Mouse (Mus musculus) cerebellum, adult 11 months (tissue): ENCODE results near the gene Ube2e3.

Experiments used
- DNase-seq: peaks from one replicate; pipeline ENCODE4 v3.0.0; 2022

The Ube2e3 gene

DNA sequence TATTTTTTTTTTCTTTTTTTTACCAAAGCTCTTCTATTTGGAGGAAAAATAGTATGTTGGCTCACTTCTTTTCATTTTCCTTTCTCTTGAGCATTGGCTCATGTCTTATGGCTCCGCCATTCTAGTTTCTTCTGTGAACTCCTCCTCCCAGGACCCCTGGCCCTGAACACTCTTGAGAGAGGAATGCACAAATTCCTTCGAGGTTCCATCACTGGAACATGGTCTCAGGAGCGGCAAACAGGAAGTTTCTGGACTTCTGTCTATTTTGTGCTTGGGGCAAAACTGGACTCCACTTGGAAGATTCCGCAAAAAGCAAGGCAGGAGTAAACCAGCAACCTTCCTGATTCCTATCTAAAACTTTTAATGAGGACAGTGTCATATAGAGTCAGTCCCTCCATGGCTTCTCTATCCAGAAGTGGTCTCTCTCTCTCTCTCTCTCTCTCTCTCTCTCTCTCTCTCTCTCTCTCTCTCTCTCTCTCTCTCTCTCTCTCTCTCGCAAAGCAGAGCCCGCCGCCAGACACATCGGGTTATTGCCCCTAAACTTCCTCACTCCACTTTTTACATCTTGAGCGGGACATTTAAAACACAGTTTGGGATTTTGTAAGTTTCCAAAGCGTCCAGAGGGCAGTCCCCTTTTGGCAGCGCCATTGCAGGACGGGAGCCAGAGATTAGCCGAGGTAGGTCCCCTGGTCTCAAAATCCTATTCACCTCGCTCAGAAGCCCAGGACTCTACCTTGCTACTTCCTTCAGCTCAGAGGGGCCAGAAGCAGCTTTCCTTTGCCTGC lies at the start of gene Ube2e3:
Ube2e3 (plus strand) TSS at position 399 of the 785 bp plus-strand sequence.
- no peak for DNase-seq

DNA sequence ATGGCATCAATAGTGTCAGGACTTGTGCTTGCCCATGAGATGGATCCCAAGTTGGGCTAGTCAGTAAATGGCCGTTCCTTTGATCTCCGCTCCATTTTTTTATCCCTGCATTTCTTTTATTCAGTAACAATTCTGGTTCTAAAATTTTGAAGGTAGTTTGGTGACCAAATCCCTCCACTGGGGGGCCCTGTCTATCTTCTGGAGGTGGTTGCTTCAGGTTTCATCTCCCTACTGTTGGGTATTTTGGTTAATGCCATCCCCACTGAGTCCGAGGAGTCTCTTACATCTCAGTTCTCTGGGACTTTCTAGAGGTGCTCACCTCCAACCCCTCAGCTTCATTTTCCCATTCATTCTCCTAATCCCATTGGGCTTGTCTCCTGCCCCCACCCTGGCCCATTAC lies 38.0 kb upstream of the Ube2e3 start:
- no peak for DNase-seq

DNA sequence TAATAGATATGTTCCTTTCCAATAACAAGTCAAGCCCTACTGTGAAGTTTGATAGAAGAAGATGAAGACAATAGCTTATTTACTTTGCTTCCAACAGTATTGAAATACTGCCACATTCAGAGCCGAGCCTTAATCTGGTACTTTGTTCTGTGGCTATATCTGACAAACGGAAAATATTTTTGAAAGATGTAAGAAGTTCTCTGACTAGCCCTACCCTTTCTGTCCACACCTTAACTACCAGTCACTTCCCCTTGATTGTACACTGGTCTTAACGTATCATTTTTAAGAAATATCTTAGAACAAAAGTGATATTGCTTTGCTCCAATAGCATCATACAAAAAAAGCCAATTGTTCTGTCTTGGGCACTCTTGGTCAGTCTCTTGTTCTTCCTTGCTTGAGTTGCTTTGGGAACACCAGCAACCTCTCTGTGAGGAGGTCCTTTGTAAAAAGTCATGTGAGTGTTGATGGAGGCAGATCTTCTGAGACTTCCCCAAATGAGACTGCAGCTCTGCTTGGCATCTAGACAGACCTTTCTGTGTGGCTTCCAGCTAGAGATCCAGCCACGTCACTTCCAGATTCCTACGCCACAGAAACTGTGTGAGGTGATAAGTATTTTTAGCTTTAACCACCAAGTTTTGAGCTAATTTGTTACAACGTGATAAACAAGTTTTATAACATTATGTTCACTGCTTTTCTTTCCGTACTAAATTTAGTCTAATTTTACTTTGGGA lies 26.3 kb upstream of the Ube2e3 start:
- no peak for DNase-seq

DNA sequence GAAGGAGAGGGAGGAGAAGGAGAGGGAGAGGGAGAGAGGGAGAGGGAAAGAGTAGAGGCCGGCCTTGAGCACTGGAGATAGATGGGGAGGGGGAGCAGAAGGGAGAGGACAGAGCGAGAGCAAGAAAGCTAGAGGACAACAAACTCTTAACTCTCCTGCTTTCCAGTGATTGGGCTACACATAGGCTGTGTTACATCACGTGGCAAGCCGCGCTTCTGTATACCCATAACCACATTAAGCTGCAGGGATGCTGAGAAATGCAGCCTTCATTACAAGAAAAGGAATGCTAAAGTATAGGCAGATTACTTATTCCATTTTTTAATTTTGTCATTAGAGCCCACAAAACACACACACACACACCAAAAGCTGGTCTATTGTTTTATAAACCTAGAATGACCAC lies 23.6 kb upstream of the Ube2e3 start:
- no peak for DNase-seq

DNA sequence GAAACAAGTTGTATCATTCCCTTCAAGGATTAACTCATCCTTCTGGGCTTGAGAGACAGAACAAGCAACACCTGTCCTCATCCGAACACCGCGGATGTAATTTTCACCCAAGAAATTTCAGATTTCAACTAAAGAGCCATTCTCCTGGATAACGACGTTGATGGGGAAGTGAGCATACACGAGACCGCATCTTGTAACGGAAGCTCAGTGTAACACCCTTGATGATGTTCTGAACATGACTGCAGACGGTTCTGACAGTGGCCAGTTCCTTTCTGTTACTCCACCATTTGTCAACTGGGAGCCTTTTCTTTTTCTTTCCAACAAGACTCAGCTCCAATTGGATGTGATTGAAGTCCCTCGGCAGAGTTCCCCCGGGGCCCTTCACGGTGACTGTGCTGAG lies 22.6 kb upstream of the Ube2e3 start:
- DNase-seq = no peak

DNA sequence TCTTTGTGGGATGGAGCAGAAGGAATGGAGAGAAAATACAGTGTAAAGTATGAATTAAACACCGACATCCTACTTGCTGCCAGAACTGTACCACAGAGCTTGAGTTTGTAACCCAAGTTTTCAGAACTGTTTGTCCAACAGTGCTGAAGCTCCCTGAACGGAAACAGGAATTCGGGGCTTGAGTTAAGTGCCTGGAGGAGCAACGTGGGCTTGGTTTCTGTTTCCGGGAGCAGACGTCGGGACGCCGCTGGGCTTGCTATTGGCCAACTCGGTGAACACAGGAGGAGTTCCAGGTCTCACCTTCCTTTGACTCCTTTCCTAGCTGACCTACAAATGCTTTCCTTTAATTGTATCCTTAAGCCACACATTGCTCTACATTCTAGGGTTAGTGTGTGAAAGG lies 22.2 kb upstream of the Ube2e3 start:
- no peak for DNase-seq

DNA sequence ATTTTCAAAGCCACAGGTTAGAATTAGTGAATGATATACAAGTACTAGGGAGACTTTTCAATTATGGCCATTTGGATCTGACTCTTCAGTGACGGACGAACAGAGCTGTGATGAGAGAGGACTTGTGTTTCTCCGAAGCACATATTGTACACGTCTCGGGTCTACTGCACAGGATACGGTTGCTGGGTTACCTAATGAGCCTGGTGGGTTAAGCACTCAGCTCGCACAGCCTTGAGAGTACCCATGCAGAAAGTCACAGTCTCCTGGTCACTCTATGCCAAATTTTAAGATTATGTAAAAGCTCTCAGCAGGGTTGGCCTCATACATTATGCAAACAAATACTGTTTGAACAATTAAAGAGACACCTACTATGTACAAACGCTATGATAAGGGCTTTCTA lies 13.6 kb upstream of the Ube2e3 start:
- DNase-seq = no peak

DNA sequence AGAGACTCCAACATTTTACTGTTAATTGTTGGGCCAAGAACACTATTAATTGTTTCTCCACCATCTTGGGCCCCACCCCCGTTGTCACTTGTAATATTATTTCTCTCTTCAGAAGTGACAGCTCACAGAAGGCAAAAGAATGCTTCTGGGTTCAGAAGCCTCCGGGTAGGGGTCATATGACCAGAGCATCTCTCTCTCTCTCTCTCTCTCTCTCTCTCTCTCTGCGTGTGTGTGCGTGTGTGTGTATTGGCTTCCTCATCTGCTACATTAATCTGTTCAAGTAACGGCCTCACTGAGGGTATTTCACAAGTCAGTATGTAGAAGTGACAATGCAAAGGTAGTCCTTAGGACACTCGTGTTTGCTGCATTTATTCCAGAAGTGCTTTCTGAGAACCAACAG lies 9.3 kb upstream of the Ube2e3 start:
- DNase-seq = no peak

DNA sequence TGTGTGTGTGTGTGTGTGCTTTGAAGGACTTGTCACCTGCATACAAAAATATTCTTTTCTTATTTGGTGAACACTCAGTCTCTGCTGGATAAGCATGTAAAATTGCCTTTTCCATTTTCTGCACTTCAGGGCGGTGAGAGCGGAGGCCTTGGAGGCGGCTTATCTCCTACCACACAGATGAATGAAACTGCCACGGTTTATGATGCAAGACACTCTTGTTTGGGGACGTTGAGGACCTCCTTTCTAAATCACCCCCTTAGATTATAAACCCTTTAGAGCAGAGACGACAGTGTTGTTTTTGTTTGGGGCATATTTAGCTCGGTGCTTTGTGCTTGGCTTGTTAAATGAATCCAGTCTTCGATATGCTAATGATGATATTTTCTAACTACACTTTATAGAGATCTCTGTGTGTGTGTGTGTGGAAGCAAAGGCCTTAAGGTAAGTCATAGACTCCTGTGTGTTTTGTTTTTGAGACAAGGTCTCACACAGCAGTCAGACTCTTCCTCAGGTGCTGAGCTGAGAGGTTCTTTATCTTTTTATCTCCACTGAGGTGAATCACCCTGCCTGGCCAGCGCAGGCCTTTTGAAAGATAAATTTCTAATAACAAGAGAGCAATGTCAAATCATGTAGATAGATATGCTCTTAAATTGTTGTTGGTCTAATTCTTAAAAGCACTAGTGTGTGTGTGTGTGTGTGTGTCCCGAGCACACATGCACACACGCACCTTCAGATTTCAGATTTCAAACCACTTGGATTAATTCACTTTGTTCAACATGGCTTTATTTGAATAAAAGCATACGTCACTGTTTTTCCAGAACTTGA lies 8.4 kb upstream of the Ube2e3 start:
- DNase-seq = no peak

DNA sequence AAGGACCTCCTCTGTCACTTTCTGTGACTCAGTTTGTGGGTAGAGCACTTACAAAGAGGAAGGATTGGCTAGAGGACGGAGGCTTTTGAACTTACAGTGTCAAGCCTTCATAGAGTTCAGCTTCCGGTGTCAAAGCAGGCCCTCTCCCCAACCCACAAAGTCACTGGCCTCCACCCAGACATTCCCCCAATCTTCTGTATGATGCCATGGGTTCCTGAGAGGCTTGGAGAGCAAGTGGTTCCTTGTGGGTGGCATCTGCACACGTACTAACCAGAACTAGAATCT lies 7.9 kb upstream of the Ube2e3 start:
- no peak for DNase-seq

DNA sequence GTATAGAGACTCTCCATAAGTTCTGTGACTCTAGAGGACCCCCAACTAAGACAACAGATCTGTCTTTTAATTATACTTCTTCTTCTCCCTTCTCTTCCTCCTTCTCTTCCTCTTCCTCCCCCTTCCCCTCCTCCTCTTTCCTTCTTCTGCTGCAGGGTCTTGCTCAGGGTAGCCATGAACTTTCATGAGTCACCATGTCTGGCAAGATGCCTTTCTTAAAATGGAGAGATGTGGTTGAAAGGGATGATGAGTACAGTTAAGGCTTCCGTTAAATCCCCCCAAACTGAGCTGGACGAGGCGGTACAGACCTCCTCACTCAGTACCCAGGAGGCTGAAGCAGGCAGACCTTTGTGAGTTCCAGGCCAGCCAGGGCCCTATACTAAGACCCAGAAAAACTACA lies 3.8 kb upstream of the Ube2e3 start:
- no peak for DNase-seq

DNA sequence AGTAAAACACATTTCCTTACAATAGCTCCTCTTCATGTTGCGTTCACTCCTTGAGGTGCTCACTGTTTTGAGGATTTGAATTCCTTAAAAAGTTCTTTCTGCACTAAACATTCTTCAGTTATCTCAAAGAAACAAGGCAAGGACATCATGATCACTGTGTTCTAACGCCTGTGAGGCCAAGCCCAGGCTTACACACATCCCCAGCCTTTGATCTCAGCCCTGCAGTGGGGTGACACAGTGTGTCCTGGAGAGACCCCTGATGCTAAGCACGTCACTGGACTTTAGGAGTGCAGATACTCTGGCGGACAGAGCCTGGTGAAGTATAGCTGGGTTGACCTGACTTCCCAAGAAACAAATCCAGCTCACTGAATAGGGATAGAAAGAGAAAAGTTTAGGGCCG lies 3.1 kb upstream of the Ube2e3 start:
- DNase-seq = no peak

DNA sequence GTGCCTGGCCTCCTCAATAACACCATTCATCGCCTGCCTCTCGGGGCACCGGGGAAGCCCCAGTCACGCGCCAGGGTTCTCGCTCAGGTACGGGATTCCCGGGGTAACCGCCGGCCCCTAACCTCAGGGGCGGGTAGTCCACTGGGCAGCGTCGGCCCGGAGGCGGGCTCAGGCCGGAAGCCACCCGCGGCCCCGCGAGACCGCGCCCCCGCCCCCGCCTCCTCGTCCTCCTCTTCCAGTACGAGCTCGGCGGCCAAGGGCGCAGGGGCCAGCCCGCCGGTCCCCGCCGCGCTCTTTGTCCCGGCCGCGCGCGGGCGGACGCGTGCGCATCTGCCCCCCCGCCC lies 559 bp downstream of the Ube2e3 start:
- DNase-seq = peak; percentile 77

DNA sequence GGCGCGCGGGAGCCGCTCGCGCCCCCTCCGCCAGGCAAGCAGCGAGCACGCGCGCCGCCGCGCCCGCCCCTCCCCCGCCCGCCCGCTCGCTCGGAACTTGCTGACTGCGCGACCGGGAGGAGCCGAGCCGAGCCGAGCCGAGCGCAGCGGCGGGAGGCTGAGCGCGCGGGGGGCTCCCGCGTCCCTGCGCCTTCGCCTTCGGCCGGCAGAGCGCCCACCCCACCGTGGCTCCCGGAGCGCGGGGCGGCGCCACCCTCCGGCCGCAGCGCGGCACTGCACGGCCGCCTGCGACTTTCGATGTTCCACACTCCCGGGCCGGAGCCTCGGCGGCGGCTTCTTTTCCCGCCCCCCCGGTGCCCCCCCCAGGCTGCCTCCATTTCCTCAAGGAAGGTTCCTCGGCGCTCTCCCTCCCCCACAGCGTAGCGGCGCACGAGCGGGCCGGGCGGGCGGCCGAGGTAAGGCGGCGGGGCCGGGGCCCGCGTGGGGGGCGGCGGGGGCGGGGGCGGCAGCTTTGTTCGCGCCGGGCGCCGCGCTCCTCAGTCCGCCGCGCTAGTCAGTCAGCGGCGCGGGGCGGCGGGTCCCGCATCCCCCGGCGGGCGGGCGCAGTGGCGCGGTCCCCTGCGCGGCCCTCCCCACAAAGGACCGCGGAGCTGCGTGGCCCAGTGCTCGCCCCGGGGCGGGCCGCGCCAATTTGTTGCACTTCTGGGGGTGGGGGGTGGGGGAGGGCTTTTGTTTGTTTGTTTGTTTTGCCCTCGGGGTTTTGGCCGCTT lies 1.2 kb downstream of the Ube2e3 start:
- peak; percentile 79 for DNase-seq

DNA sequence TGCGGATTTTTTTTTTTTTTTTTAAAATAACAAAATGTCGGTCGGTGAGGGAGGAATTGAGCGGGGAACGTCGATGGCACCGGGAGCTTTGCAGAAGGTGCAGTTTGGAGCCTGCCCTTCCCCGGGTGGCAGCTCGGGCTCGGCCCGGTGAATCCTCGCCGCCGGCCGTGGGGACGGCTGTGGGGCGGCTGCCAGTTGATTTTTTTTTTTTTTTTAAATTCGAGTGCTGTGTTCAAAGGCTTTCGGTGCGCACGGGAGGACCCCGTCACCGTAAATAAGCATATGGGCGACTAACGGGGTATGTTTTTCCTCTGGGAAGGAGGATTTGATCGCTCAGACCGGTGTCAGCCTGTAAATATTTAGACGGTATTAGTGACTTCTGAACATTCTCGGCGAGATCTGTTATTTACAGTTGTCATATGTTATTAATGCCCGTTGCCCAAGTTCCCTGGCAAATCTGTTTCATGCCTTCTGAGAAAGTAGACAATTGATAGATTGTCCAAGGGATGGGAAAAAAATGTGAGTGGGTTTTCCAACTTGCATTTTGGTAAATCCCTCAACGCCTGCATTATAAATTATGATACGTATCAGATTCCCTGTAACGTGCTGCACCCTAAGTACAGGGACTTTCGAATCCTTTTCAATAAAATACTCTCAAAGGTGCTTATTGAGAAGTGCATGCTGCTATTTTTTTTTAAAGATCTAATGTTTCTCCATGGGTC lies 2.0 kb downstream of the Ube2e3 start:
- DNase-seq = peak; percentile 41

DNA sequence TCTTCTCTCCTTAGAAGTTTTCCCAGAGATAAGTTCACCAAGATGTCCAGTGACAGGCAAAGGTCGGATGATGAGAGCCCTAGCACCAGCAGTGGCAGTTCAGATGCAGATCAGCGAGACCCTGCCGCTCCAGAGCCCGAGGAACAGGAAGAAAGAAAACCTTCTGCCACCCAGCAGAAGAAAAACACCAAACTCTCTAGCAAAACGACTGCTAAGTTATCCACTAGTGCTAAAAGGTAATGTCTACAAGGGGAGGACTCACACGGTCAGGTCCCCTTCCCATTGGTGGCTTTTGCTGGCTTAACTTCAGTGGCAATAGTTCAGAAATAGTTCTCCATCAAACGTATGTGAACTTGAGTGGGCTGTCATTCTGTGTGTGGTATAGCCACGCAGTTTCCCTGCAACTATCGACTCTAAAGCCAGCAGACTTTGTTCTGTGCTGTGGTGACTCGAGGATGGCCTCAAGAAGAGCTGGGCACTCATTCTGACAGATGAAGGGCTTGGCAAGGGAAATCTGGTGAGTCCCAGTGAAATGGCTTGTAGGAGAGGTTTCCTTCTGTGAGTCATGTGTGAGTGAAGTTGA lies 2.6 kb downstream of the Ube2e3 start:
- DNase-seq = no peak

DNA sequence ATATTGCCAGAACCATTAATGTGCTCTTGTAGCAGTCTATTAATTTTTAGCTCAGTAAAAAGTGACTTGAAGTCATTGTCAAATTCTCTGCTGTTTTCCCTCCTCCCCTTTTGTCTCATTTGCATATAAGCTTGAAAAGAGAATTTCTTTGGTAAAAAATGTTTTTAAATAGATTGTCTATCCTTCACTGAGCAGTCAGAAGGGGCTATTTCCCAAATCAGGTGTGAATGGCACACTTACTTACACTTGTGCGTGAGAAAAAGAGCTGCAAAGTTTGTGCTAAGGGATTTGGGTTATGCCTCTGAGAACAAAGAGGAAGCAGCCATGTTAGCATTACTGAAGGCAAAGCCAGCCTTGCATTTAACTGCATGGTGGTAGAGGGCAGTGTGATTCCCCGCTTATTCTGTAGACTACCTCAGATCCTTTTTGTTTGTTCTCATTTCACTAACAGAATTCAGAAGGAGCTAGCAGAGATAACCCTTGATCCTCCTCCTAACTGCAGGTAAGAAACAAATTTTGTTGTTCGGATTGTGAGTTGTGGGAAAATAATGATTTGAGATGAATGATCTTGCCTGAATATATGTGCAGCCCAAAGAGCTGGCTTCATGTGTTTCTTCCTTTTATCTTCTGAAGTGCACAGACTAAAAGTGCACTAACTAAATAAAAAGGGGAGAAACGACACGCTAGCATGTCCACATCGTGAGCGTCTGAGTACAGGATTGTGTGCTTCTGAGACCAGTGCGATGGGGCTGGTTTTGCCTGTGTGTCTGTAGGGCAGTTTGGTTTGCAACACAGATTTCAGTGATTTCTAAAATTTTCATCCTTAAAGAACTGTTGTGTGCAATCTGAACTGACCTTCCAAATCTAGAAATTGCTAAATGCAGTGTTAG lies 4.3 kb downstream of the Ube2e3 start:
- DNase-seq = peak; percentile 18

DNA sequence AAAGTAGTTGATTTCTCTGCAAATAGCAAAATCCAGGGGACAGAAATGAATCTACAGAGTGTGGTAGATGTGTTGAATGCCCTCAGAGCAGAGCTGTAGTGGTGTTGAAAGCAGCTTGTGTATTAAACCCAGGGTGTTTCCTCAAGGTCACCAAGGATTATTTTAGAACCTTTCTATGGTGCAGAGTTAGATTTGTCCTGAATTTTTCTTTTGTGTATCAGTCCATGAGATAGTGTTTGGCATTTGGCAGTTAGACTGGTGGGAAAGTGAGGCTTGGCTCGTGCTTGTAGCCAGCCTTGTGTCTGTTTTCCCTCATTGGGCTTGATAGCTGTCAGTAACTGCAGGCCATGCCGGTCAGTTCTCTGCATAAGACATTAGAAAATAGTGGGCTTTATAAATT lies 6.0 kb downstream of the Ube2e3 start:
- no peak for DNase-seq

DNA sequence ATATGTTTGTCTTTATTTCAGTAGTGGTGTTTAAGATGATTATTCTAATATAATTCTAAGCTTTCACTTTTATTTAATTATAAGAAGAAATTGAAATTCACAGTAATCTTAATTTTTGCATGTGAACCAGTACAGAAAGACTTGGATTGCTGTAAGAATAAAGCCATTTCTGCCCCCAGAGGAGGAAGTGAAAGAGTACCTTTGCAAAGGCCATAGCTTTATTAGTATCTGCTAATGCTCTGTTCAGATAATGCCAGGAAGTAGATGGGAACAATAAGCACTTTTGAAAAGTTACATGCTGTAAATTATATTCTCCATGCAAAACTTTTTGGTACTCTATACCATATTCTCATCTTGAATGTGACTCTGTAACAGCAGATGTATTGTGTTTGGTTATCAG lies 8.1 kb downstream of the Ube2e3 start:
- no peak for DNase-seq

DNA sequence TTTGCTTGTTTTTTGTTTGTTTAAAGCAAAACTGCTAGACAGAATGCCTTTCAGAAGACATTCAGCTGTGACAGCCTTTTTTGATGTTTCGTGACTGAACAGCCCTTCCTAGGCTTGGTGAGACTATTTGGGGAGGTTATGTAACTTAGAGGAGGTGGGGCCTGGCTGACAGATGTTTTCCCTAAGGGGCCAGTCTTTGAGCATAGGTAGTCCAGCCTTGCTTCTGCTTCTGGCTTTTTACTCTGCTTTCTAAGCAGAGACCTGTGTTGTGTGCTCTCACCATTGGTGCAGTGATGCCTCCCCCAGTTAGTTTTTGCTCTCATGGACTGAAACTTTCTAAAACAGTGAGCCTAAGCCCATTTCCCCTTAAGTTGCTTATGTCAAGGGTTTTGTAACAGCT lies 14.1 kb downstream of the Ube2e3 start:
- no peak for DNase-seq
